Mouse (Mus musculus) spleen, adult 2 months (tissue): ENCODE data around the gene Morn1. TPM values are rescaled to one million over a fixed set of nuclear protein-coding genes. Genes with fewer than 3 reads are reported as not detected.

ENCODE experiments used
- DNase-seq, 2 experiments: peaks; one replicate each; pipeline versions ENCODE4 v3.0.0 to v3.0.0-alpha.2; 2012 to 2021; ENCODE audit warnings: low spot score in 2 of 2, low read depth in 1 of 2
- H3K27ac ChIP-seq: fragments of 200-500 bp; 2 replicates; pipeline ENCODE4 v1.5.1; 2012; ENCODE audit warnings: low read length, inconsistent platforms; ENCODE audit not compliant: insufficient read depth
- H3K27me3 ChIP-seq: fragments of 200-500 bp; 2 replicates; pipeline ENCODE4 v1.6.1; 2012; ENCODE audit warnings: mild to moderate bottlenecking, moderate library complexity, low read length, inconsistent platforms; ENCODE audit not compliant: control insufficient read depth, insufficient read depth
- H3K36me3 ChIP-seq: fragments of 200-500 bp; 2 replicates; pipeline ENCODE4 v1.6.1; 2012; ENCODE audit warnings: mild to moderate bottlenecking, low read length, inconsistent platforms; ENCODE audit not compliant: control insufficient read depth, insufficient read depth
- H3K4me1 ChIP-seq: fragments of 200-500 bp; 2 replicates; pipeline ENCODE4 v1.6.1; 2011; ENCODE audit warnings: inconsistent platforms; ENCODE audit not compliant: control insufficient read depth, insufficient read depth, insufficient read length
- H3K4me3 ChIP-seq: fragments of 200-500 bp; 2 replicates; pipeline ENCODE4 v1.5.1; 2011; ENCODE audit warnings: mild to moderate bottlenecking, inconsistent platforms; ENCODE audit not compliant: insufficient read depth, insufficient read length; ENCODE audit errors: extremely low read depth
- CTCF ChIP-seq: fragments of 200-500 bp; IDR thresholded peaks from 2 replicates; pipeline ENCODE4 v1.5.1; 2011; ENCODE audit warnings: mild to moderate bottlenecking, inconsistent platforms; ENCODE audit not compliant: insufficient read depth, insufficient read length, insufficient replicate concordance; ENCODE audit errors: extremely low read depth
- POLR2A ChIP-seq: fragments of 200-500 bp; IDR thresholded peaks from 2 replicates; pipeline ENCODE4 v1.6.1; 2011; ENCODE audit warnings: low read depth, low read length, inconsistent platforms
- WGBS: fragments of 180-500 bp; shearing (Covaris S2); methylation state at CpG from one replicate; pipeline ENCODE4 v1.1.7; 2018; 5-methylcytosine and 5-hydroxymethylcytosine counted together
- polyA plus RNA-seq: library from polyadenylated mRNA; depleted of rRNA; stranded (reverse); fragments of >200 nt; gene quantifications from 2 replicates; pipeline ENCODE4 v1.2.3, GENCODE M21; 2012

The Morn1 gene
- polyA plus RNA-seq, 1 experiment, result 3.7 TPM

- WGBS, result 93% methylated on average over 8 of the region's 8 CpGs
- no peak for DNase-seq
- H3K4me1 ChIP-seq, result peaks cover 3% of the 10 kb centered on the region; the same call in 1 of the 2 replicates
- no peaks in the 10 kb centered on the region for H3K27me3 ChIP-seq
- no peak overlapping the region for H3K4me3 ChIP-seq
- H3K36me3 ChIP-seq, result no peaks in the 10 kb centered on the region
- TF ChIP-seq POLR2A, result no peak
- TF ChIP-seq CTCF, result no peak
- no peak overlapping the region for H3K27ac ChIP-seq
Observed at GRCm38 (mm10) chr4:155095967-155096366, 9.6 kb downstream of the Morn1 start.

- Histone ChIP-seq H3K27ac (no peak overlapping the region), H3K36me3 (no peaks in the 10 kb centered on the region), H3K4me3 (no peak overlapping the region), H3K4me1 (peaks cover 3% of the 10 kb centered on the region; the same call in 1 of the 2 replicates), H3K27me3 (no peaks in the 10 kb centered on the region)
- WGBS, result 78% methylated on average over 6 of the region's 6 CpGs
- DNase-seq, result no peak
- no peak for TF ChIP-seq CTCF
- TF ChIP-seq POLR2A, result no peak
Observed at GRCm38 (mm10) chr4:155097452-155097851, 11.1 kb downstream of the Morn1 start.

DNA sequence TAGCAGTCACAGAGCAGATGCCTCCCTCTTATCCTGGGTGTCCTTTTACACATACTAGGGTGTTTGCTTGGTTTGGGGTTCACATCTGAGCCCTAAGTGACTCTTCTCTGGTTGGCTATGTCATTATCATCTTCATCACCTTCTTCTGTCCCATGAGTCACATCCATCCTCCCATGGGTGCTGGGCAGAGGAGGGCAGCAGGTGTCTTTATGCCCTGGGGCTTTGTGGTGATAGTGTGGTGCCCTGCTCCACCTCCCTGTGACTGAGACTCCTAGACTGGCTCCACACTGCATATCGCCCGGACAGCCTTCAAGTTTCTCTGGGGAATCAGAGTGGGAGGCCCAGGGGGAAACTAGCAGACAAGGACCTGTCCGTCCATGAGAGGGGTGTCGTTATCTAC is 12.2 kb downstream of the Morn1 start:
- H3K36me3 ChIP-seq, result no peaks in the 10 kb centered on the region
- H3K27me3 ChIP-seq, result no peaks in the 10 kb centered on the region
- no peak overlapping the region for H3K4me3 ChIP-seq
- H3K4me1 ChIP-seq, result peaks cover 3% of the 10 kb centered on the region; the same call in 1 of the 2 replicates
- DNase-seq, result no peak
- no peak overlapping the region for H3K27ac ChIP-seq
- TF ChIP-seq CTCF, result no peak
- no peak for TF ChIP-seq POLR2A
- WGBS, result 41% methylated on average over 4 of the region's 4 CpGs

DNA sequence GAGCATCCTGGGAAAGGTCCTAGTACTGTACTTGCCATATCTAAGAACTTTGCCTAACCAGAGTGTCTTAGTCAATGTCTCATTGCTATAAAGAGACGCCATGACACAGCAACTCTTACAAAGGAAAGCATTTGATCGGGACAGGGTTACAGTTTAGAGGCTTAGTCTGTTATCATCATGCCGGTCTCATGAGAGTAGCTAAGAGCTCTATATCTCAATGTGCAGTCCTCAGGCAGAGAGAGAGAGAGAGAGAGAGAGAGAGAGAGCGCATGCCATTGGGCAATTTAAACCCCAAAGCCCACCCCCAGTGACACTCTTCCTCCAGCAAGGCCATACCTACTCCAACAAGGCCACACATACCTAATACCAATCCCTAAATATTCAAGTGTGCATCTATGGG is 21.5 kb downstream of the Morn1 start:
- Histone ChIP-seq H3K4me3 (no peak overlapping the region), H3K27ac (no peak overlapping the region), H3K4me1 (no peaks in the 10 kb centered on the region), H3K36me3 (no peaks in the 10 kb centered on the region), H3K27me3 (no peaks in the 10 kb centered on the region)
- TF ChIP-seq POLR2A (no peak), CTCF (no peak)
- WGBS, result 81% methylated on average over 4 of the region's 4 CpGs
- DNase-seq, result no peak

GRCm38 (mm10) chr4:155109471-155109870 is 23.1 kb downstream of the Morn1 start:
- H3K36me3 ChIP-seq, result no peaks in the 10 kb centered on the region
- no peak for DNase-seq
- no peak overlapping the region for H3K4me3 ChIP-seq
- no peaks in the 10 kb centered on the region for H3K27me3 ChIP-seq
- no peaks in the 10 kb centered on the region for H3K4me1 ChIP-seq
- no peak for TF ChIP-seq POLR2A
- no peak for TF ChIP-seq CTCF
- no peak overlapping the region for H3K27ac ChIP-seq
- 91% methylated on average over 5 of the region's 5 CpGs for WGBS

GRCm38 (mm10) chr4:155113766-155114410 is 27.5 kb downstream of the Morn1 start:
- 88% methylated on average over 8 of the region's 8 CpGs for WGBS
- DNase-seq, result no peak

GRCm38 (mm10) chr4:155116607-155117006 is 30.2 kb downstream of the Morn1 start:
- no peak overlapping the region for H3K4me3 ChIP-seq
- TF ChIP-seq CTCF (no peak), POLR2A (no peak)
- no peaks in the 10 kb centered on the region for H3K36me3 ChIP-seq
- DNase-seq, result no peak
- WGBS, result 43% methylated on average over 4 of the region's 4 CpGs
- H3K27me3 ChIP-seq, result no peaks in the 10 kb centered on the region
- H3K27ac ChIP-seq, result no peak overlapping the region
- H3K4me1 ChIP-seq, result peaks cover 6% of the 10 kb centered on the region; the same call in 1 of the 2 replicates

More at GRCm38 (mm10) chr4:155113766-155114410, 27.5 kb downstream of the Morn1 start:
- no peaks in the 10 kb centered on the region for H3K36me3 ChIP-seq
- no peaks in the 10 kb centered on the region for H3K27me3 ChIP-seq
- H3K4me1 ChIP-seq, result peaks cover 6% of the 10 kb centered on the region; the same call in 1 of the 2 replicates
- H3K4me3 ChIP-seq, result no peak overlapping the region
- H3K27ac ChIP-seq, result no peak overlapping the region
- TF ChIP-seq CTCF (no peak), POLR2A (no peak)
